Mouse (Mus musculus) cerebellum, adult 18-20 months (tissue): ENCODE measurements at regions not wholly inside any gene's neighbourhood (a gene's known extent, or its start where the extent isn't known, plus 50 kb on each side); places are given as distances from the start of the nearest gene placed in this dataset.
"Not testable (repeated sequence)": the region's sequence is repeated elsewhere in the genome, so short reads cannot be mapped to it uniquely, and the experiment has no call there.

Experiments
- DNase-seq, 2 experiments: peaks; one replicate each; pipeline ENCODE4 v3.0.0; 2021

GRCm38 (mm10) chr2:64440961-64441360 is 343.1 kb upstream of the Fign start:
- no peak for DNase-seq

DNA sequence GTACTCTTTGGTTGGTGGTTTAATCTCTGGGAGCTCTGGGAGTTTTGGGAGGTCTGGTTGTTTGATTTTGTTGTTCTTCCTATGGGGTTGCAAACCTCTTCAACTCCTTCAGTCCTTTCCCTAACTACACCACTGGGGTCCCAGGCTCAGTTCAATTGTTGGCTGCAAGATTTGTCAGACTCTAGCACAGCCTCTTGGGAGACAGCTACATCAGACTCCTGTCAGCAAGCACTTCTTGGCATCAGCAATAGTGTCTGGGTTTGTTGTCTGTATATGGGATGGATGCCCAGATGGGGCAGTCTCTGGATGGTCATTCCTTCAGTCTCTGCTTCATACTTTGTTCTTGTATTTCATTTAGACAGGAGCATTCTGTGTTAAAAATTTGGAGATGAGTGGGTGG is 319.3 kb upstream of the Fign start:
- DNase-seq: not testable (repeated sequence)

DNA sequence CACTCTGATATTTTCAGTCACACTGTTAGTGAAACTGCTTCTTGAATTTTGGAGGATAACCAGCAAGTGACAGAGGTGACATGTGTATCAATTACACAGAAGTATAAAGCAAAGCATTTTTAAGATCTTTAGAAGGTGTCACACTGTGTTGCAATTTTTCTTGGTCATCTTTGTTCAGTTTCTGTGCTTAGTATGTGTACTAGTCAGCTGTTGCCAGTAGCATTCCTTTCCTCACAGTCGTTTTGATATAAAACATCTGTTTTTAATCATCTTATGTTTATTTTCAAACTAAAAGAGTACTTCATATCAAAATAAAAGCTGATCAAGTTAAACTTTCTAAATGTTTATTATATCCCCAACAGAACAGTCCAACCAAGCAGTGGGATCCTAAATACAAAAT is 316.0 kb upstream of the Fign start:
- DNase-seq: no peak

- no peak for DNase-seq
These were observed 315.4 kb upstream of the Fign start for GRCm38 (mm10) chr2:64413263-64413662.

GRCm38 (mm10) chr2:64395946-64396345 is 298.1 kb upstream of the Fign start:
- no peak for DNase-seq

DNA sequence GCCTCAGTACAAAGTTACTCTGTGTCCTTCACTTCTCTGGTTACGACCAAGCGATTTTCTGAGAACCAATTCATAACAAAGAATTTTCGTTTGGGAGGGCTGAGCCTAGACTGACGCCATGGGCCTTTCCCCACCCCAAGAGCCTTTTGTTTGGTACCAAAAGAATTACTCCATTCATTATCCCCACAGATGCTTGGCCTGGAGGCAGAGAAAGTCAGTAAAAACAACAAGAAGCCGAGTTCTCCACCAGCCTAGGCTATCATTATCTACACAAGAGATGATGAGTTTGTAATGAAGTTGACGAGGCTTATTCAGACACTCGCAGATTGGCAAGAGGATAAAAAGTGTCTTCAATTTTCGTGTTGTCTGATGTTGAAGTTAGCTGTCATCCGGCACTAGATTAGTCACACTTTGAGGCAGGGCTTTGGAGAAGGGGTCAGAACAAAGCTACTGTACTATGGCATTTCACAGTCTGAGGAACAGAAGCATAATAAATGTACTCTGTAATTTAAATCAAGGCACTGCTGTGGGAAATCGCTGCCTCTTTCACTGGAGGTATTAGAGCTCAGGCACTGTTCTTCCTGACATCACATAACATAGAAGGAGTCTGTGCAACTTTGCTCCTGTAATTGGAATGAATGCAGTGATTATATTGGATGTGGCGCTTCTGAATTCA is 296.9 kb upstream of the Fign start:
- no peak for DNase-seq

DNA sequence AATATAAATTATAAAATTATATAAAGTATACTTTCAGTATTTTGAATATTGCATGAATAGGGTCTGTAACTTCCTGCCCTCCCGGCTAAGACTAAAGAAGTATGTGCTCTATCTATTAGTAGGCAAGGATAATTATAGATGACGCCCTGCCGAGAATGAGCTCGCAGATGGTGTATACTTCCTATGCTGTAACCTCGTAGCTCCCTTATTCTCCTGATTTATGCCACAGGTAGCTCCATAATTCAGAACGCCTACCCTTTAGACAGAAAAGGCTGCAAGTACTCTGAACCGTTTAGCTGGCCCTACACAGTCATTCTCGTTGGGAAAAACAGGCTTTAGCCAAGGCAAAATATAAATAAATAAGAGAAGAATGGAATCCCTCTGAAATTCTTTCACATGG is 296.4 kb upstream of the Fign start:
- DNase-seq: no peak

GRCm38 (mm10) chr2:64369791-64370190 is 272.0 kb upstream of the Fign start:
- DNase-seq: no peak

- DNase-seq: no peak
These were observed 269.4 kb upstream of the Fign start for GRCm38 (mm10) chr2:64367188-64367587.

- no peak for DNase-seq
These were observed 268.7 kb upstream of the Fign start for GRCm38 (mm10) chr2:64366528-64366927.

GRCm38 (mm10) chr2:64356286-64356685 is 258.4 kb upstream of the Fign start:
- no peak for DNase-seq

- DNase-seq: no peak
These were observed 227.7 kb upstream of the Fign start for GRCm38 (mm10) chr2:64325499-64325898.
